Mouse (Mus musculus) intestine, embryonic 16.5 days (tissue): ENCODE results near the gene Crlf3. TPM values are rescaled to one million over a fixed set of nuclear protein-coding genes. Genes with fewer than 3 reads are reported as not detected.
A peak's percentile ranks its signal among the peaks of the same experiment; 100 is the strongest.

ENCODE experiments used
- ATAC-seq: fragments of 200-750 bp; cut with Nextera tagmentation; 2 replicates; pipeline ENCODE4 v1.8.0; 2017; ENCODE audit warnings: moderate TSS enrichment, moderate library complexity
- H3K27ac ChIP-seq: fragments of 300-500 bp; sonication (generic); 2 replicates; pipeline ENCODE4 v1.5.1; 2014; ENCODE audit warnings: mild to moderate bottlenecking, low read length
- H3K27me3 ChIP-seq: fragments of 300-500 bp; sonication (generic); replicated peaks from 2 replicates; pipeline ENCODE4 v1.6.1; 2014; ENCODE audit warnings: low read length, control low read depth, mixed read lengths; ENCODE audit not compliant: control insufficient read depth, insufficient read depth
- H3K36me3 ChIP-seq: fragments of 300-500 bp; sonication (generic); 2 replicates; pipeline ENCODE4 v1.6.1; 2014; ENCODE audit warnings: low read length, control low read depth; ENCODE audit not compliant: control insufficient read depth, insufficient read depth
- H3K4me1 ChIP-seq: fragments of 300-500 bp; sonication (generic); 2 replicates; pipeline ENCODE4 v1.6.1; 2014; ENCODE audit warnings: low read length, control low read depth, mixed read lengths; ENCODE audit not compliant: control insufficient read depth, insufficient read depth
- H3K4me2 ChIP-seq: fragments of 300-500 bp; sonication (generic); 2 replicates; pipeline ENCODE4 v1.6.1; 2014; ENCODE audit warnings: low read depth, low read length, control low read depth
- H3K4me3 ChIP-seq: fragments of 300-500 bp; sonication (generic); 2 replicates; pipeline ENCODE4 v1.5.1; 2014; ENCODE audit warnings: mild to moderate bottlenecking, low read length
- H3K9ac ChIP-seq: fragments of 300-500 bp; sonication (generic); 2 replicates; pipeline ENCODE4 v1.6.1; 2014; ENCODE audit warnings: low read depth, low read length
- H3K9me3 ChIP-seq: fragments of 300-500 bp; sonication (generic); 2 replicates; pipeline ENCODE4 v1.6.1; 2016; ENCODE audit warnings: low read length, control low read depth; ENCODE audit not compliant: control insufficient read depth
- WGBS: fragments of 180-500 bp; shearing (Covaris S2); extraction: QIAGEN DNeasy Blood & Tissue Kit; methylation state at CpG from one replicate; pipeline ENCODE4 v1.1.7; 2014; 5-methylcytosine and 5-hydroxymethylcytosine counted together
- polyA plus RNA-seq: library from polyadenylated mRNA; unstranded; fragments of >200 nt; fragmentation: Nextera tagmentation; extraction: Ambion mirVana; gene quantifications from 2 replicates; pipeline ENCODE4 v1.2.1, GENCODE M21; 2015

The Crlf3 gene
- 21.8 and 22.9 TPM in 2 replicates for polyA plus RNA-seq

DNA sequence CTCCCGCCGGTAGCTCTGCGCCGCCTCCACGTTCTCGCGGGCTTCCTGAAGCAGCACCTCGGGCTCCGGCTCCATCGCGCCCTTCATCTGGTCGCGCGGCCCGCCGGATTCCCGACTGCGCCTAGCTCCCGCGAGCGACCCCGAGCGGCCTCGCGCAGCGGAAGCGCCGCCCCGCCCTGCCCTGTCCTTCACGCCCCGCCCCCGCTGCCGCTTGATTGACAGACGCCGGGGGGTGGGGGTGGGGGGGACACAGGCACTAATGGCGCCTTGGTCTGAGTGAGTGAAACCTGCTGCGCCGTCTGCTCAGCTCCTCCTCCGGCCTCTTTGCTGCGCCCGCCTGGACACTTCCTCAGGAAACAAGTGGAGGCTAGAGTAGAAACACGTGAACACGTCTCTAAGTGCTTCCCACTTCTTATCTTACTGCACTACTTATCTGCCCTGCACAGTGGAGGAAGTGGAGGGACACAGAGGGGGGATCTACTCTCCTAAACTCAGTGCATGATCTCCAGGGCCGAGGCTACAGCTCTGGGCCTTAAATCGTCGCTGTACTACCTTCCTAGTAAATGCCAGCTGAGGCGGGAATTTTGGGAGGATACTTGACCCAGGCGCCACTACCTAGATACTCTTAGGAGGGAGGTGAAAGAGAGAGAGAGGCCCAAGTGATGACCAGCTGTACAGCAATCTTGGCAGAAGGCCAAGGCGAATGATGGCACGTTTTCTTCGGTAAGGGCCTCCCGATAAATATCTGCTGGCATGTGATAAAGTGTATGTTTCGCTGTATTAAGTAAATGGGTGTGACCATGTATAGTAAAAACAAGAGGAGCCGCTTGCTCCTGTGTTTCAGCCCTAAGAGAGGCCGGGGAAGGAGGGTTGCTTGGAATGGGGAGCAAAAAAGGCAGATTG, at the start of gene Crlf3:
TSS of gene Crlf3 (minus strand) at position 166 of the 903 bp plus-strand sequence.
- H3K27ac ChIP-seq, result peak within 1 kb of the TSS; percentile 99
- H3K4me1 ChIP-seq, result peaks cover 6% of the 10 kb centered on the region
- peak within 1 kb of the TSS; percentile 56 for H3K4me2 ChIP-seq
- H3K27me3 ChIP-seq, result no peaks in the 10 kb centered on the region
- no peaks in the 10 kb centered on the region for H3K36me3 ChIP-seq
- no peaks in the 10 kb centered on the region for H3K9me3 ChIP-seq
- WGBS, result 2% methylated on average over 54 of the region's 55 CpGs
- peak within 1 kb of the TSS; percentile 99 for H3K4me3 ChIP-seq
- H3K9ac ChIP-seq, result peak within 1 kb of the TSS; percentile 99
- peak; percentile 95 for ATAC-seq

DNA sequence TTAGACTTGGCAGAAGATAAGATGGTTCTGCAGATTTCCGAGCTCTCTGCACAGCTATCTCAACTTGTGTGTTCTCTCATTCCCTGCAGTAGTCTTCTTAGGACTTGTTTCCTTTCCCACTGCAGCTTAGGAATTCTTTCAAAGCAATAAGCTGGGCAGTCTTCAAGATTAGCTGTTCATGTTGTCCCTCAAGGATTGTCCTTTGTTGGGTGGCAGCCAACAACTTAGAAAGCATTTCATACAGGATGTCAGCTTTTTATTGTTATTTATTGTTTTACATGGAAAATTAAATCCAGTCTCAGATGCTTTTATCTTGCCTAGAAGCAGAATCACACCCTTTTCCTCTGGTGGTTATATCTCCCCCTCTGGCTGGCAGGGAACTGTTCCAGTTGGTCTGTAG, 35.6 kb upstream of the Crlf3 start:
- Histone ChIP-seq H3K4me3 (no peak overlapping the region), H3K27me3 (no peaks in the 10 kb centered on the region), H3K4me2 (no peak overlapping the region), H3K4me1 (no peaks in the 10 kb centered on the region), H3K9ac (no peak overlapping the region), H3K9me3 (no peaks in the 10 kb centered on the region), H3K27ac (no peak overlapping the region), H3K36me3 (peaks cover 6% of the 10 kb centered on the region)
- no peak for ATAC-seq
- WGBS, result 81% methylated on average over 1 of the region's 1 CpGs

DNA sequence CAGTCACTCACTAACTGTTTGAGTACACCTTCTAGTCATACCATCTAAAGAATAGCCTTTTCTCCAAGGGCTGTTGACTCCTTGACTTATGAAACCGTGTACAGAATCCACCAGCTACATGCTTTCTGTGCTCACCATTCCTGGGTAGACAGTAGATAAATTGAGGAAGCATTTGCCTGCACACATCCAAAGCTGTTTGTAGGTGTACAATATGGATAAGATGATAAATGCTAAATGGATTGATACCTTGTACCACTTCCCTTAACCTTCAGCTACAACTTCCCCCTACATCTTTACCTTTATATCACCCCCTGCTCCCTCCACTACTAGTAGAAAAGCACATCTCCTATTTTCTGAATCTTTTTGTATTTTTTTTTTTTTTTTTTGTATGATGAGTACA, 23.6 kb upstream of the Crlf3 start:
- no peaks in the 10 kb centered on the region for H3K4me1 ChIP-seq
- ATAC-seq, result no peak
- no peaks in the 10 kb centered on the region for H3K9me3 ChIP-seq
- H3K4me2 ChIP-seq, result no peak overlapping the region
- no peak overlapping the region for H3K27ac ChIP-seq
- no peaks in the 10 kb centered on the region; the same call in 1 of the 2 replicates for H3K36me3 ChIP-seq
- H3K27me3 ChIP-seq, result no peaks in the 10 kb centered on the region
- H3K4me3 ChIP-seq, result no peak overlapping the region
- WGBS, result 97% methylated on average over 1 of the region's 1 CpGs
- no peak overlapping the region for H3K9ac ChIP-seq

GRCm38 (mm10) chr11:80101298-80101697, 20.5 kb upstream of the Crlf3 start:
- no peaks in the 10 kb centered on the region; the same call in 1 of the 2 replicates for H3K36me3 ChIP-seq
- no peaks in the 10 kb centered on the region for H3K27me3 ChIP-seq
- 87% methylated on average over 6 of the region's 6 CpGs for WGBS
- H3K4me3 ChIP-seq, result no peak overlapping the region
- no peaks in the 10 kb centered on the region for H3K9me3 ChIP-seq
- H3K9ac ChIP-seq, result no peak overlapping the region
- H3K4me1 ChIP-seq, result no peaks in the 10 kb centered on the region
- ATAC-seq, result no peak
- H3K4me2 ChIP-seq, result no peak overlapping the region
- no peak overlapping the region for H3K27ac ChIP-seq

- Histone ChIP-seq H3K9me3 (no peaks in the 10 kb centered on the region), H3K4me3 (no peak overlapping the region), H3K27ac (no peak overlapping the region), H3K27me3 (no peaks in the 10 kb centered on the region), H3K36me3 (no peaks in the 10 kb centered on the region; the same call in 1 of the 2 replicates), H3K4me2 (no peak overlapping the region), H3K4me1 (no peaks in the 10 kb centered on the region), H3K9ac (no peak overlapping the region)
- whole genome bisulfite sequencing, result 90% methylated on average over 3 of the region's 3 CpGs
- ATAC-seq, result no peak
Observed at GRCm38 (mm10) chr11:80098444-80099056, 17.8 kb upstream of the Crlf3 start.

GRCm38 (mm10) chr11:80090555-80091164, 9.9 kb upstream of the Crlf3 start:
- Histone ChIP-seq H3K9me3 (no peaks in the 10 kb centered on the region), H3K27me3 (no peaks in the 10 kb centered on the region), H3K9ac (no peak overlapping the region), H3K4me1 (0 out of 2 replicates have a peak, but pooled peaks cover 2% of the 10 kb centered on the region), H3K36me3 (no peaks in the 10 kb centered on the region), H3K4me3 (peak overlapping the region; percentile 3; the same call in 1 of the 2 replicates), H3K4me2 (peak overlapping the region; percentile 60), H3K27ac (no peak overlapping the region)
- WGBS, result 63% methylated on average over 3 of the region's 3 CpGs
- no peak for ATAC-seq

DNA sequence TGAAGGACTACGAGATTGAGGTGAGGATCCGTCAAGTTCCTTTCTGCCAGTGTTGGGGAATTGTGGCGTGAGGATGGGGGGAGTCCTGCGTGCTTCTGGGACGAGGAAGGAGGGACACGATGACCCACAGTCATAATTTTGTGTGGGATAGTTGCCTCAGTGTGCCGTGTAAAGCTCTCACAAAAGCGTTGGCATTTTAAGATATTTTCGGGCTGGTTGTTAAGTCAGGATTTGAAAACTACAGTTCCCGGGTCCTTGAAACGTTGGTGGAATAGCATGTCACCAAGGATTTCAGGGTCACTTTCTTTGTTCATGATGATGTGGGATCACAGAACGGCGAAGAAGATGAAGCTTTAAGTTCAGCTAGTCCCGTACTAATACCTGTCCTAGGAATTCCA, 9.0 kb upstream of the Crlf3 start:
- Histone ChIP-seq H3K4me1 (0 out of 2 replicates have a peak, but pooled peaks cover 2% of the 10 kb centered on the region), H3K4me3 (peak overlapping the region; percentile 94), H3K9ac (peak overlapping the region; percentile 95), H3K27ac (no peak overlapping the region; the same call in 1 of the 2 replicates), H3K27me3 (no peaks in the 10 kb centered on the region), H3K4me2 (peak overlapping the region; percentile 60), H3K9me3 (no peaks in the 10 kb centered on the region), H3K36me3 (no peaks in the 10 kb centered on the region)
- ATAC-seq, result no peak
- 0% methylated on average over 14 of the region's 14 CpGs for WGBS

DNA sequence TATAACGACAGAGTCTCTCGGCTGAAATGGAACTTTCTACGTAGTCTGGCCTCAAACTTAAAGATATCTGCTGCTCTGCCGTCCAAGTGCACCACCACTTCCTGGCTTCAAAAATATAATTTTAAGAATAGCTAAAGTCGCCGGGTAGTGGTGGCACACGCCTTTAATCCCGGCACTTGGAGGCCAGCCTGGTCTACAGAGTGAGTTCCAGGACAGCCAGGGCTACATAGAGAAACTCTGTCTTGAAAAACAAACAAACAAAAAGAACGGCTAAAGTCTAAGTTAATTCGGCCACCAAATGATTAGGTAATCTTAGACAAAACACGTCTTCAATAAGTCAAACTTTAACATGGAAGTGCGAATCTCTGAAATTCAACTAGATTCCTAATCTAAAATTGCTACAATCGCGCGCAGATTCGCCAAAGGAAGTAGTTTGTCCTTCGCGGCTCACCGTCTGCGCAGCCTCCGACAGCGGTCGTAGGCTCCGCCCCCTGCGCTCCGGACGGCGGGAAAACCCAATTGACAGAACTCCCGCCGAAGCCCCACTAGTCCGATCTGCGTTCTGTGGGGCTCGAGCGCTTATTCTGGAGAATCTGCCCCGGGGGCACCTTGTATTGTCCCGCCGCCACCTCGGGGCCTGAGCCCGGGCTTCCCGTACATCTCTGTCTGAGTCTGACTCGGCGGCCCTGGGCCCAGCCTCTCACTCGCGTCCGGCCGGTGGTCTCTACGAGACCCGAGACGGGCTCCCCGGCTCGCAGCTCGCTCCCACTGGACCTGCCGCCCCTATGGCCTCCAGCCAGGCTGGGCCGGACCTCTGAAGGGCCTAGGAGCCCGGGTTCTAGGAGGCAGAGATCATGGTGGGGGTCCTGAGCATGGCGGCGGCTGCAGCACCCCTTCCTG, 8.4 kb upstream of the Crlf3 start, which contains the start of gene Atad5:
TSS of gene Atad5 (plus strand) at position 484 of the 900 bp plus-strand sequence.
- Histone ChIP-seq H3K4me2 (peak within 1 kb of the TSS; percentile 60), H3K36me3 (no peaks in the 10 kb centered on the region), H3K9me3 (no peaks in the 10 kb centered on the region), H3K4me1 (0 out of 2 replicates have a peak, but pooled peaks cover 2% of the 10 kb centered on the region), H3K27ac (peak within 1 kb of the TSS; percentile 68), H3K9ac (peak within 1 kb of the TSS; percentile 95), H3K4me3 (peak within 1 kb of the TSS; percentile 94), H3K27me3 (no peaks in the 10 kb centered on the region)
- WGBS, result 4% methylated on average over 57 of the region's 57 CpGs
- peak; percentile 61 for ATAC-seq
